Mouse (Mus musculus): ENCODE measurements at regions not wholly inside any gene's neighbourhood (a gene's known extent, or its start where the extent isn't known, plus 50 kb on each side); places are given as distances from the start of the nearest gene placed in this dataset.

- 84% methylated on average over 4 of the region's 4 CpGs for WGBS
These were observed 99.5 kb upstream of the Nrbf2 start for GRCm38 (mm10) chr10:67384568-67384958.

GRCm38 (mm10) chr10:67385966-67386365, 100.9 kb upstream of the Nrbf2 start:
- Histone ChIP-seq H3K36me3 (no peaks in the 10 kb centered on the region), H3K9me3 (replicated peaks) (no peaks in the 10 kb centered on the region), H3K4me1 (peaks cover 5% of the 10 kb centered on the region; the same call in 1 of the 2 replicates), H3K4me3 (no peak overlapping the region), H3K27ac (no peak overlapping the region), H3K27me3 (ENCODE audit: low read depth, poor library complexity, severe bottlenecking) (0 out of 2 replicates have a peak, but pooled peaks cover 4% of the 10 kb centered on the region)
- DNase-seq (ENCODE audit: low spot score): no peak
- WGBS: 86% methylated on average over 5 of the region's 5 CpGs

More at GRCm38 (mm10) chr10:67384568-67384958, 99.5 kb upstream of the Nrbf2 start:
- no peak for DNase-seq (ENCODE audit: low spot score)
- Histone ChIP-seq H3K9me3 (replicated peaks) (no peaks in the 10 kb centered on the region), H3K4me3 (no peak overlapping the region), H3K4me1 (peaks cover 5% of the 10 kb centered on the region; the same call in 1 of the 2 replicates), H3K36me3 (no peaks in the 10 kb centered on the region), H3K27ac (no peak overlapping the region), H3K27me3 (ENCODE audit: low read depth, poor library complexity, severe bottlenecking) (0 out of 2 replicates have a peak, but pooled peaks cover 4% of the 10 kb centered on the region)

DNA sequence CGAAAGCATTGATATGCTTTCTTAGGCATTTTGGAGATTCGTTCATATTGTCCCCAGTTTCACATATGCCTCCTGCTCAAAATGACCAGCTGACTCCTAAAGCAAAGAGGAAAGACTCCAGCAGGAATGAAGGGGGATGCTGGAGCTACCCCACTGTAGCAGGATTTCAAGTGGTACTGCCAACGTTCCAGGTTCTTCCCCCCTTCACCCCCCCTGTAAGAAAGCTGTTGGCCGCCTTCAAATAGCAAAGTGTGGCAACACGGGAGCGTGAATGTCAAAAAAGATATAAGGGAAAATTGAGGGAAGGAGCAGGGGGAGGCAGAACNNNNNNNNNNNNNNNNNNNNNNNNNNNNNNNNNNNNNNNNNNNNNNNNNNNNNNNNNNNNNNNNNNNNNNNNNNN, 103.7 kb upstream of the Nrbf2 start:
- Histone ChIP-seq H3K27ac (no peak overlapping the region), H3K4me1 (peaks cover 8% of the 10 kb centered on the region; the same call in 1 of the 2 replicates), H3K27me3 (ENCODE audit: low read depth, poor library complexity, severe bottlenecking) (peaks cover 15% of the 10 kb centered on the region; the same call in 1 of the 2 replicates), H3K4me3 (no peak overlapping the region), H3K9me3 (replicated peaks) (no peaks in the 10 kb centered on the region), H3K36me3 (no peaks in the 10 kb centered on the region)
- 81% methylated on average over 6 of the region's 6 CpGs for WGBS
- no peak for DNase-seq (ENCODE audit: low spot score)

DNA sequence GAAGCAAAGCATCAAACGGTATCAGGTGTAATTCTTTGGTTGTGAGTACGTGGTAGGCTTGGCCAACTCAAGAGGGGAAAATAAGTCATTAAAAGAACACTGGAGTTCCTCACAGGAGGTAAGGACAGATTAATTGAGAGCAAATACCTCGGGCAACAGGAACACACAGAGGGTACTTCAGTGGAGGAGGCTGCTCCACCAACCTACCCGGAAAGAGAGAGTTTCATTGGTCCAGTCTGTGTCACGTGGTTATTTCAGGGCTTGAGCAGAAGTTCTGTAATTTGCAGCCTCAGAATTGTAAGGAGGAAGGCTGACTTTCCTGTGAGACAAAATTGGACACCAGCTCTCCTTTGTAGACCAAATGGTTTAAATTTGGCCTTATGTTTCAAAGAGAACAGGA, 115.3 kb upstream of the Nrbf2 start:
- H3K36me3 ChIP-seq: no peaks in the 10 kb centered on the region
- no peaks in the 10 kb centered on the region for H3K9me3 ChIP-seq (replicated peaks)
- H3K27ac ChIP-seq: no peak overlapping the region
- WGBS: 52% methylated on average over 5 of the region's 5 CpGs
- peaks cover 40% of the 10 kb centered on the region for H3K4me1 ChIP-seq
- no peak for DNase-seq (ENCODE audit: low spot score)
- peaks cover 6% of the 10 kb centered on the region; the same call in 1 of the 2 replicates for H3K27me3 ChIP-seq (ENCODE audit: low read depth, poor library complexity, severe bottlenecking)
- no peak overlapping the region for H3K4me3 ChIP-seq

DNA sequence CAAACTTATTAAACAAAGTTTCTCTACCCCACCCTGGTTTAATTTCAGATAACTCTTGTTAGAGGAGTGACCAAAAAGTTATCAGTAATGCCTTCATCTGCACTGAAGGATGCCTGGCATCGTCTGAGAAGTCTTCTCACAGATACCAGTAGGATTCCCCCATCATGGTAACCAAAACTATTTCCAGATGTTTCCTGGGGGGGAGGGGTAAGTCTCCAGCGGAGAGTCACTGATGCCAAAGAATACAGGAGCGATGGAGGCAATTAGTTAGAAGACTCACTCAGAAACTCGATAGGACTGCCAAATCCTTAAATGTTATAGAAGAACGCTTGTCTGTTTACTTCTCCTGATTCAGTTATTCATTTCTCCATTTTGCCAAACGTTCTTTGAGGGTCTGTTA, 116.3 kb upstream of the Nrbf2 start:
- no peak for DNase-seq (ENCODE audit: low spot score)

GRCm38 (mm10) chr10:67417529-67417928, 117.7 kb upstream of the Egr2 start:
- Histone ChIP-seq H3K27me3 (ENCODE audit: low read depth, poor library complexity, severe bottlenecking) (no peaks in the 10 kb centered on the region), H3K9me3 (replicated peaks) (no peaks in the 10 kb centered on the region), H3K27ac (no peak overlapping the region), H3K36me3 (no peaks in the 10 kb centered on the region), H3K4me3 (no peak overlapping the region), H3K4me1 (peaks cover 6% of the 10 kb centered on the region; the same call in 1 of the 2 replicates)
- WGBS: 93% methylated on average over 8 of the region's 8 CpGs
- DNase-seq (ENCODE audit: low spot score): no peak

More for the DNA sequence above, 116.3 kb upstream of the Nrbf2 start:
- Histone ChIP-seq H3K36me3 (no peaks in the 10 kb centered on the region), H3K4me1 (peaks cover 35% of the 10 kb centered on the region), H3K4me3 (no peak overlapping the region), H3K27ac (no peak overlapping the region), H3K9me3 (replicated peaks) (no peaks in the 10 kb centered on the region), H3K27me3 (ENCODE audit: low read depth, poor library complexity, severe bottlenecking) (peaks cover 6% of the 10 kb centered on the region; the same call in 1 of the 2 replicates)
- WGBS: 26% methylated on average over 6 of the region's 6 CpGs

- Histone ChIP-seq H3K27me3 (ENCODE audit: low read depth, poor library complexity, severe bottlenecking) (no peaks in the 10 kb centered on the region), H3K4me3 (no peak overlapping the region), H3K9me3 (replicated peaks) (no peaks in the 10 kb centered on the region), H3K4me1 (no peaks in the 10 kb centered on the region), H3K27ac (no peak overlapping the region), H3K36me3 (no peaks in the 10 kb centered on the region)
- DNase-seq (ENCODE audit: low spot score): no peak
- 81% methylated on average over 5 of the region's 5 CpGs for WGBS
These were observed 114.5 kb upstream of the Egr2 start for GRCm38 (mm10) chr10:67420761-67421160.

- no peaks in the 10 kb centered on the region for H3K27me3 ChIP-seq (ENCODE audit: low read depth, poor library complexity, severe bottlenecking)
- WGBS: 93% methylated on average over 6 of the region's 6 CpGs
- H3K4me1 ChIP-seq: no peaks in the 10 kb centered on the region
- H3K9me3 ChIP-seq (replicated peaks): no peaks in the 10 kb centered on the region
- DNase-seq (ENCODE audit: low spot score): no peak
- no peak overlapping the region for H3K4me3 ChIP-seq
- H3K36me3 ChIP-seq: no peaks in the 10 kb centered on the region
- no peak overlapping the region for H3K27ac ChIP-seq
These were observed 109.9 kb upstream of the Egr2 start for GRCm38 (mm10) chr10:67425407-67425806.

DNA sequence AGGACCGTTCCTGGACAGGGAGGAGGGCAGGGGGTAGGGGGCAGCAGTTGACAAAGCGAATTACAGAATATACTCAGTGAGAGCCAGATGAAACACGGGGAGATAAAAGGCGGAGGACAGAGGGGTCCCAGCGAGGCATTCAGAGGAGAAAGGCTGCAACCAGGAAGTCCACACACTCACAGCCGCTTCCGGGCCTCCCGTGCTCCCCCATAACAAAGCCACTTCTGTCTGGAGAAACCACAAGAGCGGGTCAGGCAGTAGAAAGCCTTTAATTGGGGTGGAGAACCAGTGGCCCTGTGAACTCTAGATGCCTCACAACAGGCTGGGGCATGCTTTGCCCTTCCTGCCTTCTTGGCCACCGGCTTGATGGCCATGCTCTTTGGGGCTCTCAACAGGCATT, 108.1 kb upstream of the Egr2 start:
- Histone ChIP-seq H3K27me3 (ENCODE audit: low read depth, poor library complexity, severe bottlenecking) (no peaks in the 10 kb centered on the region), H3K27ac (no peak overlapping the region)

GRCm38 (mm10) chr10:67430805-67431204, 104.5 kb upstream of the Egr2 start:
- 90% methylated on average over 2 of the region's 2 CpGs for WGBS
- no peaks in the 10 kb centered on the region for H3K27me3 ChIP-seq (ENCODE audit: low read depth, poor library complexity, severe bottlenecking)

More for the DNA sequence above, 108.1 kb upstream of the Egr2 start:
- DNase-seq (ENCODE audit: low spot score): no peak
- Histone ChIP-seq H3K4me1 (no peaks in the 10 kb centered on the region), H3K9me3 (replicated peaks) (no peaks in the 10 kb centered on the region), H3K36me3 (no peaks in the 10 kb centered on the region), H3K4me3 (no peak overlapping the region)
- WGBS: 59% methylated on average over 10 of the region's 10 CpGs

GRCm38 (mm10) chr10:67439042-67439635, 96.1 kb upstream of the Egr2 start:
- H3K36me3 ChIP-seq: no peaks in the 10 kb centered on the region
- no peak overlapping the region for H3K27ac ChIP-seq
- no peaks in the 10 kb centered on the region for H3K27me3 ChIP-seq (ENCODE audit: low read depth, poor library complexity, severe bottlenecking)
- 94% methylated on average over 15 of the region's 15 CpGs for WGBS
- DNase-seq (ENCODE audit: low spot score): no peak
- H3K4me3 ChIP-seq: no peak overlapping the region
- no peaks in the 10 kb centered on the region for H3K4me1 ChIP-seq
- no peaks in the 10 kb centered on the region for H3K9me3 ChIP-seq (replicated peaks)

More at GRCm38 (mm10) chr10:67430805-67431204, 104.5 kb upstream of the Egr2 start:
- no peaks in the 10 kb centered on the region for H3K36me3 ChIP-seq
- H3K4me1 ChIP-seq: no peaks in the 10 kb centered on the region
- H3K27ac ChIP-seq: no peak overlapping the region
- no peaks in the 10 kb centered on the region for H3K9me3 ChIP-seq (replicated peaks)
- DNase-seq (ENCODE audit: low spot score): no peak
- no peak overlapping the region for H3K4me3 ChIP-seq

DNA sequence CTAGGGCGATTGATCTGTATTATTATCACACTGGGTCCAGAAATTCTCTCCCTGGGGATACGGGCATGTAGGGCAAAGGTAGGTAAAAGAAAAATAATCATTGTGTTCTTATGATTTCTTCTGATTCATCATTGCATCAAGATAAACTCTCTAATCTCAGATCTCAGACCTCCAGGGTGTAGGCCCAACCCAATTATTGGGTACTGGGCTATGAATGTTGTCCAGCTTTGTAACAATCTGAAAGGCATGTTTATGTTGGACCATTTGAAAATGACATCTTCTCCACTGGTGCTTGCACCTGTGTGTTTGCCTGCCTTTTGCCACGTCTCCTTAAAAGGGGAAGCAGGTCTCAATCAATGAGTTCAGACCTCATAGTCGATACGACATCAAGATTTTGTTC, 95.4 kb upstream of the Egr2 start:
- DNase-seq (ENCODE audit: low spot score): no peak
- H3K36me3 ChIP-seq: no peaks in the 10 kb centered on the region
- no peaks in the 10 kb centered on the region for H3K9me3 ChIP-seq (replicated peaks)
- no peaks in the 10 kb centered on the region for H3K4me1 ChIP-seq
- no peak overlapping the region for H3K4me3 ChIP-seq
- H3K27me3 ChIP-seq (ENCODE audit: low read depth, poor library complexity, severe bottlenecking): no peaks in the 10 kb centered on the region
- 94% methylated on average over 5 of the region's 5 CpGs for WGBS
- H3K27ac ChIP-seq: no peak overlapping the region

DNA sequence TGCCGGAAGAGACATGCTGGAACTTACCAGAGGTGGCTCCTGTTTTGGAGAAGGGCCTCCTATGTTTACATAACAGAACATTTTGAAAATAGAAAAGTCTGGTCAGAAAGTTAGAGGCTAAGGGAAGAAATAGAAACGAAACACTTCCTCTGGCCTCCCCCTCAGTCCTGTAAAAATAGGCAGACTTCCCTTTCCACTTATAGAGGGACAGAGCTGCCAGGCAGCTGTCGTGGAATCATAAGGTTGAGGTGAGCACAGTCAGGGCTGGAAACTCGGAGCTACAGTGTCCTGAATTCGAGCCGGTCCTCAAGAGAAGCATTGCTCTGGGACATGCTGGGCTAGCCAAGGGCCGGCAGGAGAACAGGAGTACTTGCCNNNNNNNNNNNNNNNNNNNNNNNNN, 94.0 kb upstream of the Egr2 start:
- WGBS: 80% methylated on average over 7 of the region's 7 CpGs

DNA sequence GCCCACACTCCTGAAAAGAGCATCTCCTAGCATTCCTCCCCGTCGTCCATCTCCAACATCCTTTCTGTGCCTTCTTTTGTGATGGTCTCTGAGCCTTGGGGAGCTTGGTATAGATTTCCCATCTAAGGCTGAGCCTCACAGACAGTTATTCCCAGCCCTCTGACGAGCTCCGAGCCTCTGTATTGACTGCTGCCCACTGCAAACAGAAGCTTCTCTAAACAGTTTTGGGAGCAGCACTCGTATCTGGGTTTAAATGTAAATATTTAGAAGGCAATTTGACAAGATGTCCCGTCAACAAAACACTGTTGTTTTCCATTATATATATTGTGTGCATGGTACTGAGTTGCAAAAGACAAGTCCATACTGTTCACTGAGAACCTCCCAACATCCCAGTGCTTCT, 86.4 kb upstream of the Egr2 start:
- Histone ChIP-seq H3K4me1 (no peaks in the 10 kb centered on the region), H3K36me3 (no peaks in the 10 kb centered on the region), H3K27ac (no peak overlapping the region), H3K4me3 (no peak overlapping the region), H3K27me3 (ENCODE audit: low read depth, poor library complexity, severe bottlenecking) (no peaks in the 10 kb centered on the region), H3K9me3 (replicated peaks) (no peaks in the 10 kb centered on the region)
- no peak for DNase-seq (ENCODE audit: low spot score)
- WGBS: 88% methylated on average over 6 of the region's 6 CpGs

More for the DNA sequence above, 94.0 kb upstream of the Egr2 start:
- DNase-seq (ENCODE audit: low spot score): no peak
- Histone ChIP-seq H3K4me3 (no peak overlapping the region), H3K36me3 (no peaks in the 10 kb centered on the region), H3K4me1 (no peaks in the 10 kb centered on the region), H3K27me3 (ENCODE audit: low read depth, poor library complexity, severe bottlenecking) (no peaks in the 10 kb centered on the region), H3K9me3 (replicated peaks) (no peaks in the 10 kb centered on the region), H3K27ac (no peak overlapping the region)

Data from limb, embryonic 10.5 days (tissue).